Comparison of ENCODE assay signal across 8 mouse cellular contexts in the genomic region with DNA sequence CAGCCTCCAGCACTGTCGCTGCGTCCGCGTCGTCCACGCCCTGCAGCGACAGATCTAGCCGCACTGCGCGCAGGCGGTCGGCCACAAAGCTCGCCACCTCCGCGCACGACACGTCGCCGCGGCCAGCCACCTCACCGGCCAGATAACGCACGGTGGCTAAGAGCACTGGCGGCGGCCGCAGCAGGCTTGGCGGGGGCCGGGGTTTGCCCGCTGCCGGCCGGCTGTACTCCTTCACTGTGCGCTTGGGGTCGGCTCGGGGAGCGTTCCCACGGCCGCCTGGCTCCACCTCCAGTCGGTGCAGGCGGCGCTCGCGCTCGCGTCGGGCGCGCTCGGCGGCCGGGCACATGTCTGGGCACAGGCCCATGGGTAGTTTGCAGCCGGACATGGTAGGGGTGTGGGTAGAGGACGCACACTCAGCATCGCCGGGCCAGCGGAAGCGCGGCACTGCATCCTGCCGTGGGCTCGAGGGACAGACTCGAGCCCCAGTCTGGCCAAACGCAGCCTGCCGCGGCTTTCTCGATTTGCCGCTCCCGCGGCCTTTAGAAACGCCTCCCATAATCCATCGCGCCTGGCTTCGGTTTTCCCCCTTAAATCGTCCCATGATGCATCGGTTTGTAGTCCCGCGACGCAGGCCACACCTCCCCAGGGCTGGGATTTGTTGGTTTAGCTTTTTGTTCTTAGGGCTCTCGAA. TPM values are rescaled to one million over a fixed set of nuclear protein-coding genes. Genes with fewer than 3 reads are reported as not detected.
DNase-seq lines count a peak whose midpoint lies in the region; ATAC-seq lines count a peak whose summit lies in the region.

A gene (minus strand): TSS at position 665 of the 691 bp plus-strand sequence.

- DNase-seq in CD8-positive naive resting alpha-beta T cell, adult 2 months (ENCODE audit: low read depth in 2 of 2, low spot score in 2 of 2): peak; percentile 77 to 84
- DNase-seq in c-Kit-negative CD71-positive TER-119-positive erythroid progenitor cells, embryonic 14.5 days (ENCODE audit: low read depth, low spot score): peak; percentile 85
- peak; percentile 91 for DNase-seq in fibroblast of lung, adult 2 months (ENCODE audit: low read depth)
- DNase-seq in kidney, postnatal 14 days: peak; percentile 92
- DNase-seq in liver, embryonic 13.5 days: peak; percentile 83
- peak; percentile 89 for DNase-seq in neural tube, embryonic 10.5 days (ENCODE audit: extremely low spot score, low spot score)

- peak within 1 kb of the TSS; percentile 92 for H3K9ac ChIP-seq in heart, embryonic 14.5 days (ENCODE audit: low read length)
- peak within 1 kb of the TSS; percentile 92 for H3K9ac ChIP-seq in liver, embryonic 13.5 days
- peak within 1 kb of the TSS; percentile 92 for H3K9ac ChIP-seq in stomach, embryonic 16.5 days (ENCODE audit: low read length)

- peak within 1 kb of the TSS; percentile 66 to 78 for H3K4me3 ChIP-seq in heart, embryonic 14.5 days (ENCODE audit: control insufficient read depth in 1 of 2, insufficient read depth in 1 of 2, low read depth in 1 of 2, low read length in 2 of 2)
- peak within 1 kb of the TSS; percentile 88 for H3K4me3 ChIP-seq in liver, embryonic 13.5 days (replicated peaks)
- H3K4me3 ChIP-seq in stomach, embryonic 16.5 days (replicated peaks; ENCODE audit: low read length): peak within 1 kb of the TSS; percentile 90

- peaks cover 10 to 19% of the 10 kb centered on the region in 2 experiments for H3K4me1 ChIP-seq in heart, embryonic 14.5 days (ENCODE audit: control insufficient read depth in 2 of 2, insufficient read depth in 2 of 2, low read length in 2 of 2)
- H3K4me1 ChIP-seq in liver, embryonic 13.5 days (replicated peaks): peaks cover 36% of the 10 kb centered on the region
- peaks cover 14% of the 10 kb centered on the region; the same call in 1 of the 2 replicates for H3K4me1 ChIP-seq in stomach, embryonic 16.5 days (ENCODE audit: control insufficient read depth, insufficient read depth, low read length)

- H3K9me3 ChIP-seq in heart, embryonic 14.5 days (ENCODE audit: control insufficient read depth, low read length): no peaks in the 10 kb centered on the region
- no peaks in the 10 kb centered on the region for H3K9me3 ChIP-seq in liver, embryonic 13.5 days (replicated peaks)
- H3K9me3 ChIP-seq in stomach, embryonic 16.5 days (replicated peaks; ENCODE audit: control insufficient read depth, low read length): no peaks in the 10 kb centered on the region

- ATAC-seq in heart, embryonic 14.5 days (ENCODE audit: insufficient number of reproducible peaks, insufficient read depth, low FRiP score, low read depth): peak; percentile 74
- peak; percentile 82 for ATAC-seq in liver, embryonic 13.5 days (ENCODE audit: low read depth)
- ATAC-seq in stomach, embryonic 16.5 days (ENCODE audit: insufficient read depth, low FRiP score): peak; percentile 90

- peak within 1 kb of the TSS; percentile 92 to 96 for H3K27ac ChIP-seq in heart, embryonic 14.5 days (replicated peaks in 1 of 2; ENCODE audit: control insufficient read depth in 1 of 2, insufficient read depth in 1 of 2, low read depth in 2 of 2, low read length in 2 of 2)
- peak within 1 kb of the TSS; percentile 98 for H3K27ac ChIP-seq in liver, embryonic 13.5 days
- H3K27ac ChIP-seq in stomach, embryonic 16.5 days (ENCODE audit: low read length): peak within 1 kb of the TSS; percentile 98

- peak within 1 kb of the TSS; percentile 85 for H3K4me2 ChIP-seq in heart, embryonic 14.5 days (ENCODE audit: low read length)
- H3K4me2 ChIP-seq in liver, embryonic 13.5 days: peak within 1 kb of the TSS; percentile 99
- H3K4me2 ChIP-seq in stomach, embryonic 16.5 days (ENCODE audit: low read depth, low read length): peak within 1 kb of the TSS; percentile 87

- peaks cover 30% of the 10 kb centered on the region for H3K36me3 ChIP-seq in heart, embryonic 14.5 days (ENCODE audit: control insufficient read depth, insufficient read depth, low read length)
- peaks cover 55% of the 10 kb centered on the region for H3K36me3 ChIP-seq in liver, embryonic 13.5 days
- H3K36me3 ChIP-seq in stomach, embryonic 16.5 days (ENCODE audit: control insufficient read depth, insufficient read depth, low read length): 0 out of 2 replicates have a peak, but pooled peaks cover 8% of the 10 kb centered on the region

- WGBS in heart, embryonic 14.5 days: under 1% methylated on average over 77 of the region's 77 CpGs
- under 1% methylated on average over 77 of the region's 77 CpGs for WGBS in liver, embryonic 13.5 days (ENCODE audit: insufficient replicate concordance)
- 0% methylated on average over 77 of the region's 77 CpGs for WGBS in stomach, embryonic 16.5 days

- H3K27me3 ChIP-seq in heart, embryonic 14.5 days (ENCODE audit: control insufficient read depth, insufficient read depth, low read length): no peaks in the 10 kb centered on the region
- no peaks in the 10 kb centered on the region for H3K27me3 ChIP-seq in liver, embryonic 13.5 days
- H3K27me3 ChIP-seq in stomach, embryonic 16.5 days (ENCODE audit: control insufficient read depth, insufficient read depth, low read length): no peaks in the 10 kb centered on the region

RNA-seq across cellular contexts. Expression of the gene that starts here (rescaled TPM):
- 36.0 and 36.3 TPM in 2 replicates for polyA plus RNA-seq in heart, embryonic 14.5 days (2014; fragmentation: Nextera tagmentation; extraction: Ambion mirVana)
- polyA plus RNA-seq in liver, embryonic 13.5 days (2015; fragmentation: Nextera tagmentation; extraction: Ambion mirVana): 27.5 and 27.9 TPM in 2 replicates
- polyA plus RNA-seq in stomach, embryonic 16.5 days (2015; fragmentation: Nextera tagmentation; extraction: Ambion mirVana): 23.8 and 25.2 TPM in 2 replicates

Comparison
In these comparisons a context has a peak if more than half of its experiments do, and no peak if none do; other contexts are left out.
1. Peak in every context shown above with its lines: DNase-seq, ATAC-seq, H3K4me3 ChIP-seq and H3K27ac ChIP-seq.